Mouse (Mus musculus): ENCODE results near the gene Vps52. TPM values are rescaled to one million over a fixed set of nuclear protein-coding genes. Genes with fewer than 3 reads are reported as not detected.

The Vps52 gene
- total and polyA plus RNA-seq, 2 experiments, result 10.5 to 40.6 TPM

GRCm38 (mm10) chr17:33915671-33916250 is 39.9 kb upstream of the Vps52 start, which contains the start of the genes Tapbp and Zbtb22:
Gene Tapbp (plus strand): TSS chr17:33915899.
Gene Zbtb22 (plus strand): TSS chr17:33915904.
- Histone ChIP-seq H3K9ac (ENCODE audit: low read depth, low read length) (peak within 1 kb of the TSS; percentile 62), H3K27me3 (ENCODE audit: control insufficient read depth, insufficient read depth, low read length) (no peaks in the 10 kb centered on the region), H3K27ac (replicated peaks; ENCODE audit: insufficient read depth, low read depth, low read length) (peak within 1 kb of the TSS; percentile 22; the same call in 1 of the 2 replicates), H3K4me3 (ENCODE audit: insufficient read depth, low read depth, low read length) (peak within 1 kb of the TSS; percentile 53), H3K36me3 (ENCODE audit: control insufficient read depth, insufficient read depth, low read length) (peaks cover 23% of the 10 kb centered on the region; the same call in 1 of the 2 replicates), H3K79me2 (ENCODE audit: control insufficient read depth, insufficient read depth, low read length) (peaks cover 19% of the 10 kb centered on the region), H3K4me1 (ENCODE audit: control insufficient read depth, insufficient read depth, low read length) (peaks cover 11% of the 10 kb centered on the region)
- DNase-seq (ENCODE audit: extremely low read depth, low read depth, low spot score), result peak; percentile 98
- under 1% methylated on average over 33 of the region's 34 CpGs for WGBS
- TF ChIP-seq POLR2A (IDR thresholded peaks at IDR 0.05; ENCODE audit: extremely low read depth, insufficient read depth, low read length) (0 out of 2 replicates have a peak, but pooled peaks have one; percentile 9), CTCF (IDR thresholded peaks at IDR 0.05; ENCODE audit: low read depth, low read length) (no peak)

GRCm38 (mm10) chr17:33916294-33916693 is 39.3 kb upstream of the Vps52 start:
- H3K36me3 ChIP-seq (ENCODE audit: control insufficient read depth, insufficient read depth, low read length), result peaks cover 20% of the 10 kb centered on the region; the same call in 1 of the 2 replicates
- peak overlapping the region; percentile 22; the same call in 1 of the 2 replicates for H3K27ac ChIP-seq (replicated peaks; ENCODE audit: insufficient read depth, low read depth, low read length)
- H3K4me1 ChIP-seq (ENCODE audit: control insufficient read depth, insufficient read depth, low read length), result peaks cover 11% of the 10 kb centered on the region
- DNase-seq (ENCODE audit: extremely low read depth, low read depth, low spot score), result no peak
- H3K9ac ChIP-seq (ENCODE audit: low read depth, low read length), result peak overlapping the region; percentile 62
- under 1% methylated on average over 16 of the region's 20 CpGs for WGBS
- peak overlapping the region; percentile 53 for H3K4me3 ChIP-seq (ENCODE audit: insufficient read depth, low read depth, low read length)
- TF ChIP-seq POLR2A (IDR thresholded peaks at IDR 0.05; ENCODE audit: extremely low read depth, insufficient read depth, low read length) (no peak), CTCF (IDR thresholded peaks at IDR 0.05; ENCODE audit: low read depth, low read length) (no peak)
- H3K79me2 ChIP-seq (ENCODE audit: control insufficient read depth, insufficient read depth, low read length), result peaks cover 15% of the 10 kb centered on the region
- H3K27me3 ChIP-seq (ENCODE audit: control insufficient read depth, insufficient read depth, low read length), result no peaks in the 10 kb centered on the region

- no peak for DNase-seq (ENCODE audit: extremely low read depth, low read depth, low spot score)
- peak overlapping the region; percentile 37; the same call in 1 of the 2 replicates for H3K9ac ChIP-seq (ENCODE audit: low read depth, low read length)
- H3K36me3 ChIP-seq (ENCODE audit: control insufficient read depth, insufficient read depth, low read length), result peaks cover 14% of the 10 kb centered on the region; the same call in 1 of the 2 replicates
- peaks cover 8% of the 10 kb centered on the region for H3K79me2 ChIP-seq (ENCODE audit: control insufficient read depth, insufficient read depth, low read length)
- H3K27ac ChIP-seq (replicated peaks; ENCODE audit: insufficient read depth, low read depth, low read length), result no peak overlapping the region
- H3K4me3 ChIP-seq (ENCODE audit: insufficient read depth, low read depth, low read length), result peak overlapping the region; percentile 43; the same call in 1 of the 2 replicates
- WGBS, result 76% methylated on average over 31 of the region's 31 CpGs
- TF ChIP-seq CTCF (IDR thresholded peaks at IDR 0.05; ENCODE audit: low read depth, low read length) (no peak), POLR2A (IDR thresholded peaks at IDR 0.05; ENCODE audit: extremely low read depth, insufficient read depth, low read length) (no peak)
- H3K4me1 ChIP-seq (ENCODE audit: control insufficient read depth, insufficient read depth, low read length), result peaks cover 11% of the 10 kb centered on the region
- H3K27me3 ChIP-seq (ENCODE audit: control insufficient read depth, insufficient read depth, low read length), result no peaks in the 10 kb centered on the region
These were observed 38.6 kb upstream of the Vps52 start for GRCm38 (mm10) chr17:33916847-33917655.

DNA sequence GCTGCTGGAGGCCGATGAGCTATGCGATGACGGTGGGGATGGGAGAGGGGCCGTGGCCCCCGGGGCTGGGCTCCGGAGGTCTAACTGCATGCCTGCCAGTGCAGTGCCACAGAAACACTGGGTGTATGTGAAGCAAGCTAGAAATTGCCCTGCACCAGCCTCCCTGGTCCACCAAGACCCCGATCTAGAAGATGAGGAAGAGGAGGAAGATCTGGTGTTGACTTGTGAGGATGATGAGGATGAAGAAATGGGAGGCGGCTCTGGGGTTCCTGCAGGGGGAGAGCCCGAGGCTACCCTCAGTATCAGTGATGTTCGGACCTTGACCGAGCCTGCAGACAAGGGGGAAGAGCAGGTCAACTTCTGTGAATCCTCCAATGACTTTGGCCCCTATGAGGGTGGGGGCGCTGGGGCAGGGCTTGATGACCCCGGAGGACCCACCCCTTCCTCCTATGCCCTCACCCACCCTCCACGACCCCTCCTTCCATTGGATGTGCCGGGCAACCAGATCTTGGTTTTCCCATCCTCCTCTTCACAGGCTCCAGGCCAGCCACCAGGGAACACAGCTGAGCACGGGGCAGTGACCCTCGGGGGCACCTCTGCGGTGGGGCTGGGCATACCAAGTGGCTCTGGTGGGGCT is 37.8 kb upstream of the Vps52 start:
- H3K27ac ChIP-seq (replicated peaks; ENCODE audit: insufficient read depth, low read depth, low read length), result no peak overlapping the region
- peaks cover 2% of the 10 kb centered on the region; the same call in 1 of the 2 replicates for H3K79me2 ChIP-seq (ENCODE audit: control insufficient read depth, insufficient read depth, low read length)
- TF ChIP-seq CTCF (IDR thresholded peaks at IDR 0.05; ENCODE audit: low read depth, low read length), result no peak
- TF ChIP-seq POLR2A (IDR thresholded peaks at IDR 0.05; ENCODE audit: extremely low read depth, insufficient read depth, low read length), result no peak
- H3K4me1 ChIP-seq (ENCODE audit: control insufficient read depth, insufficient read depth, low read length), result peaks cover 11% of the 10 kb centered on the region
- 83% methylated on average over 18 of the region's 18 CpGs for WGBS
- no peaks in the 10 kb centered on the region for H3K27me3 ChIP-seq (ENCODE audit: control insufficient read depth, insufficient read depth, low read length)
- no peak overlapping the region for H3K9ac ChIP-seq (ENCODE audit: low read depth, low read length)
- H3K36me3 ChIP-seq (ENCODE audit: control insufficient read depth, insufficient read depth, low read length), result peaks cover 9% of the 10 kb centered on the region; the same call in 1 of the 2 replicates
- no peak overlapping the region for H3K4me3 ChIP-seq (ENCODE audit: insufficient read depth, low read depth, low read length)
- DNase-seq (ENCODE audit: extremely low read depth, low read depth, low spot score), result no peak

DNA sequence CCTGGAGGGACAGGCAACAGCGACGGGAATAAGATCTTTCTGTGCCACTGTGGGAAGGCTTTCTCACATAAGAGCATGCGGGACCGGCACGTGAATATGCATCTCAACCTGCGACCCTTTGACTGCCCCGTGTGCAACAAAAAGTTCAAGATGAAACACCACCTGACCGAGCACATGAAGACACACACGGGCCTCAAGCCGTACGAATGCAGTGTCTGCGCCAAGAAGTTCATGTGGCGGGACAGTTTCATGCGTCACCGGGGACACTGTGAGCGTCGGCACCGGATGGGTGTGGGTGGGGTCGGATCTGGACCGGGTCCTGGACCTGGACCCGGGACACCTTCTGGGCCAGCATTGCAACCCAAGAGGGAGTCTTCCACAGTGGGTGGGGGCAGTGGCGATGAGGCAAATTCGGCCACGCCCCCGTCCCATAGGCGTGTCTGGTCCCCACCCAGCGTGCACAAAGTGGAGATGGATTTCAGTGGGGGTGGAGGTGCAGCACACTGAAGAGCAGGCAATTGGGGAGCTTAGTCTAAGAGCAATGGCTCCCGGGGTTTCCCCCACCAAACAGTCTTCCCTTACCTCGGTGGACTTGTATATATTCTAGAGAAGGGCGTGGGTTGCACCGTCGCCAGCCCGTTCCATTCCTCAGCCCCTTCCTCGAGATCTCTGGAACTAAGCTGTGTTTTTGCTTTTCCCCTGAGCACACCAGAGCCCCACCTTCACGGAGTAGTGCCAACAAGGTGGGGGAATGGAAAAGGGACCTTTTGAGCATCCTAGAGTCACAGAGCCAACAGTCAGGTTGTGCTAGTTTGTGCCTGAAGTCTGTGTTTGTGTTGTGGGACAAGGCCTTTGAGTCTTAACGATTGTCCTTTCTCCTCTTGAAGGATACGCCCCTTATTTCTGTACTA is 37.1 kb upstream of the Vps52 start:
- WGBS, result 60% methylated on average over 37 of the region's 37 CpGs
- H3K27ac ChIP-seq (replicated peaks; ENCODE audit: insufficient read depth, low read depth, low read length), result peak overlapping the region; percentile 37
- H3K9ac ChIP-seq (ENCODE audit: low read depth, low read length), result 0 out of 2 replicates have a peak overlapping the region, but pooled peaks have one; percentile 7
- TF ChIP-seq CTCF (IDR thresholded peaks at IDR 0.05; ENCODE audit: low read depth, low read length) (no peak), POLR2A (IDR thresholded peaks at IDR 0.05; ENCODE audit: extremely low read depth, insufficient read depth, low read length) (no peak)
- H3K36me3 ChIP-seq (ENCODE audit: control insufficient read depth, insufficient read depth, low read length), result peaks cover 6% of the 10 kb centered on the region; the same call in 1 of the 2 replicates
- H3K4me1 ChIP-seq (ENCODE audit: control insufficient read depth, insufficient read depth, low read length), result peaks cover 11% of the 10 kb centered on the region
- no peaks in the 10 kb centered on the region; the same call in 1 of the 2 replicates for H3K79me2 ChIP-seq (ENCODE audit: control insufficient read depth, insufficient read depth, low read length)
- DNase-seq (ENCODE audit: extremely low read depth, low read depth, low spot score), result no peak
- H3K4me3 ChIP-seq (ENCODE audit: insufficient read depth, low read depth, low read length), result 0 out of 2 replicates have a peak overlapping the region, but pooled peaks have one; percentile 84
- no peaks in the 10 kb centered on the region for H3K27me3 ChIP-seq (ENCODE audit: control insufficient read depth, insufficient read depth, low read length)

All from liver, adult 2 months (tissue).